30 mouse cellular contexts compared by ENCODE assay signal in genomic region chr9:28285016-28285415, GRCm38 (mm10).
"Had no signal": no experiment of that assay in that cellular context is flagged by ENCODE, and none has a peak within 500 bp of the region (broad histone marks: within the 10 kb centered on the region; RNA-seq: fewer than 3 reads in every experiment).

No protein-coding gene starts in this region.

- H3K36me3 ChIP-seq: heart, embryonic 12.5 days; heart, embryonic 13.5 days; heart, embryonic 15.5 days; hindbrain, embryonic 10.5 days; hindbrain, embryonic 12.5 days; hindbrain, embryonic 13.5 days; hindbrain, embryonic 15.5 days; intestine, embryonic 15.5 days; kidney, embryonic 15.5 days had no signal

- H3K27ac ChIP-seq: heart, embryonic 13.5 days; heart, embryonic 15.5 days; hindbrain, embryonic 10.5 days; hindbrain, embryonic 12.5 days; hindbrain, embryonic 13.5 days; hindbrain, embryonic 14.5 days; hindbrain, embryonic 15.5 days; hindbrain, postnatal 0 days; intestine, embryonic 15.5 days; kidney, embryonic 15.5 days; kidney, postnatal 0 days; layer of hippocampus, adult 2 months; left cerebral cortex, adult 2 months had no signal

- DNase-seq: heart, postnatal 10 days; heart, postnatal 14 days; heart, postnatal 36 days; heart, postnatal 4 days; kidney, adult 11 months; kidney, adult 18-20 months; kidney, adult 2 months; kidney, adult 8-10 months; kidney, adult 9 months; kidney, postnatal 10 days; kidney, postnatal 14 days; kidney, postnatal 25 days; kidney, postnatal 36 days; kidney, postnatal 4 days; layer of hippocampus, adult 9-11 months; layer of hippocampus, postnatal 36 days had no signal

- H3K9me3 ChIP-seq: heart, embryonic 12.5 days; heart, embryonic 13.5 days; heart, embryonic 15.5 days; hindbrain, embryonic 10.5 days; hindbrain, embryonic 12.5 days; hindbrain, embryonic 13.5 days; hindbrain, embryonic 15.5 days; intestine, embryonic 15.5 days; kidney, embryonic 15.5 days had no signal

- H3K4me1 ChIP-seq: intestine, embryonic 15.5 days; kidney, embryonic 15.5 days had no signal

- H3K27me3 ChIP-seq: heart, embryonic 12.5 days; heart, embryonic 13.5 days; heart, embryonic 15.5 days; hindbrain, embryonic 12.5 days; hindbrain, embryonic 13.5 days; hindbrain, embryonic 15.5 days; intestine, embryonic 15.5 days; kidney, embryonic 15.5 days had no signal

- H3K4me3 ChIP-seq: heart, embryonic 12.5 days; heart, embryonic 13.5 days; heart, embryonic 15.5 days; hindbrain, embryonic 10.5 days; hindbrain, embryonic 12.5 days; hindbrain, embryonic 13.5 days; hindbrain, embryonic 15.5 days; intestine, embryonic 15.5 days; kidney, embryonic 15.5 days; layer of hippocampus, adult 2 months; left cerebral cortex, adult 2 months had no signal
